Mouse (Mus musculus) intestine, embryonic 14.5 days (tissue): ENCODE measurements around the gene Polr1a. TPM values are rescaled to one million over a fixed set of nuclear protein-coding genes. Genes with fewer than 3 reads are reported as not detected.

Experiments
- ATAC-seq: fragments of 200-750 bp; cut with Nextera tagmentation; replicated peaks from 2 replicates; pipeline ENCODE4 v1.8.0; 2017; ENCODE audit warnings: low read depth, moderate number of reproducible peaks, moderate TSS enrichment, moderate library complexity; ENCODE audit not compliant: low FRiP score, low TSS enrichment
- DNase-seq: peaks from one replicate; pipeline ENCODE4 v3.0.0-alpha.2; 2018; ENCODE audit warnings: low spot score
- H3K27ac ChIP-seq: fragments of 300-500 bp; sonication (generic); 2 replicates; pipeline ENCODE4 v1.5.1; 2014; ENCODE audit warnings: low read depth, mild to moderate bottlenecking, control low read depth
- H3K27me3 ChIP-seq: fragments of 300-500 bp; sonication (generic); replicated peaks from 2 replicates; pipeline ENCODE4 v1.6.1; 2014; ENCODE audit warnings: low read length, control low read depth; ENCODE audit not compliant: control insufficient read depth, insufficient read depth
- H3K36me3 ChIP-seq: fragments of 300-500 bp; sonication (generic); 2 replicates; pipeline ENCODE4 v1.6.1; 2014; ENCODE audit warnings: low read length, control low read depth; ENCODE audit not compliant: control insufficient read depth, insufficient read depth
- H3K4me1 ChIP-seq: fragments of 300-500 bp; sonication (generic); replicated peaks from 2 replicates; pipeline ENCODE4 v1.6.1; 2014; ENCODE audit warnings: low read length, control low read depth, mixed read lengths; ENCODE audit not compliant: control insufficient read depth, insufficient read depth
- H3K4me2 ChIP-seq: fragments of 300-500 bp; sonication (generic); 2 replicates; pipeline ENCODE4 v1.6.1; 2014; ENCODE audit warnings: low read length
- H3K4me3 ChIP-seq: fragments of 300-500 bp; sonication (generic); 2 replicates; pipeline ENCODE4 v1.5.1; 2014; ENCODE audit warnings: low read depth, low read length, control low read depth, mixed read lengths
- H3K9ac ChIP-seq: fragments of 300-500 bp; sonication (generic); 2 replicates; pipeline ENCODE4 v1.6.1; 2014; ENCODE audit warnings: mild to moderate bottlenecking, low read length
- H3K9me3 ChIP-seq: fragments of 300-500 bp; sonication (generic); 2 replicates; pipeline ENCODE4 v1.6.1; 2016; ENCODE audit warnings: low read length, control low read depth; ENCODE audit not compliant: control insufficient read depth
- WGBS: fragments of 180-500 bp; shearing (Covaris S2); extraction: QIAGEN DNeasy Blood & Tissue Kit; methylation state at CpG from one replicate; pipeline ENCODE4 v1.1.7; 2014; 5-methylcytosine and 5-hydroxymethylcytosine counted together
- polyA plus RNA-seq: library from polyadenylated mRNA; unstranded; fragments of >200 nt; fragmentation: Nextera tagmentation; extraction: Ambion mirVana; gene quantifications from 2 replicates; pipeline ENCODE4 v1.2.1, GENCODE M21; 2014

Gene Polr1a
- polyA plus RNA-seq: 32.9 and 35.2 TPM in 2 replicates

DNA sequence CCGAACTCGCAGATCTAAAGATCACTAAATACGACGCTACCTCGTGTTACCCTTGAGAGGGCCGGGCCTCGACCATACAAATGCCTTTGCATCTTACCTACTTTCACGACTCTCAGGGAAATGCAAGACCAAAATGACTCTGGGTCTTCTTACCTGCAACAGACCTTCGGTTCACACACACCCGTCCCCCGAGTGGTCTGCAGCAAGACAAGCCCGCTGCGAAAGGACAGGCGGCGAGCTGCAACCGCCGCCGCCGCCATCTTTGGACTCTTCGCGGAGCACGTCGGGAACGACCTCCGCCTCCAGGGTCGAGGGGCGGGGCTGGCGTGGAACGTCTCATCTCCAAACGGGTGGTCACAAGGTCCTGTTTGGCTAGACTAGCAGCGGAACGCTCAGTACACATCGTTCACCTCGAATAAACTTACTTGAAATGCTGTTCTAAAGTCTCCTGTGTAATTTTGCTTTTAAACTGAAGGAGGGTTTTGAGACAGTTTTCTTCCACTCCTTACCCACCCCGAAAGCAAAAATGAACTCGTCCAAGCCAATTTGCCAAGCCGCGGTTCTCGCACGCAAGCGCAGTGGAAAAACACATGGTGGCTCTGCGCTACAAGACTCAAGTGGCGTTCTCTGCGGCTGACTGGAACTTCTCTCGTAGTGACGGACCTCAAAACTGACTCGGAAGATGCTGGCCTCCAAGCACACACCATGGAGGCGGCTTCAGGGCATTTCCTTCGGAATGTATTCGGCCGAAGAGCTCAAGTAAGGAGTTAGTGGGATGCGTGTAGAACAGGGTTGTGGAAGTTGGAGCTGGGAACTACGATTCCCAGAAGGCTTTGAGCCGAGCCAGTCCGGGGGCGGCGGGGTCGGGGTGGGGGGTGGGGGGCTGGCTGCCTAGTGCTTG, at the start of gene Polr1a, which contains the start of gene Ptcd3:
TSS of gene Polr1a (plus strand) at position 573 of the 901 bp plus-strand sequence.
TSS of gene Ptcd3 (minus strand) at position 270 of the 901 bp plus-strand sequence.
- H3K27me3 ChIP-seq: no peaks in the 10 kb centered on the region
- DNase-seq (peak; percentile 97), ATAC-seq (peak; percentile 93)
- H3K4me1 ChIP-seq: no peaks in the 10 kb centered on the region; the same call in 1 of the 2 replicates
- H3K4me2 ChIP-seq: peak within 1 kb of the TSS; percentile 90
- H3K9ac ChIP-seq: peak within 1 kb of the TSS; percentile 69
- H3K4me3 ChIP-seq: peak within 1 kb of the TSS; percentile 77
- no peaks in the 10 kb centered on the region for H3K9me3 ChIP-seq
- WGBS: under 1% methylated on average over 58 of the region's 58 CpGs
- peaks cover 38% of the 10 kb centered on the region for H3K36me3 ChIP-seq
- H3K27ac ChIP-seq: peak within 1 kb of the TSS; percentile 81

DNA sequence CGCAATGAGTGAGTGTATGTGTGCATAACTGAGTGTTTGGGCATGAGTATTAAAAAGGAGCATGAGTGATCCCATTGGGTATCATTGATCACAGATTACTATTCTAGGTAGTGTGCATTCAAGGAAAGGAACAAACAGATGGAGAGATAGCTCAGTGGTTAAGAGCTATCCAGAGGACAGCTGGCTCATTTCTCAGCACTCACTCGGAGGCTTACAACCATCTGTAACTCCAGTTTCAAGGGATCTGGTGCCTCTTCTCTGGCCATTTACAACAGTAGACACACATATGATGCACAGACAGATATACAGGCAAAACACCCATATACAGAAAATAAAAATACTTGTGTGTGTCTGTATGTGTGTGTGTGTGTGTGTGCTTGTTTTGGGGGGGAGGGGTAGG, 41.1 kb upstream of the Polr1a start:
- Histone ChIP-seq H3K9me3 (no peaks in the 10 kb centered on the region; the same call in 1 of the 2 replicates), H3K36me3 (peaks cover 85% of the 10 kb centered on the region), H3K4me2 (no peak overlapping the region), H3K27me3 (no peaks in the 10 kb centered on the region), H3K9ac (no peak overlapping the region), H3K27ac (no peak overlapping the region), H3K4me1 (no peaks in the 10 kb centered on the region), H3K4me3 (no peak overlapping the region)
- ATAC-seq (no peak), DNase-seq (no peak)
- 85% methylated on average over 2 of the region's 2 CpGs for WGBS

DNA sequence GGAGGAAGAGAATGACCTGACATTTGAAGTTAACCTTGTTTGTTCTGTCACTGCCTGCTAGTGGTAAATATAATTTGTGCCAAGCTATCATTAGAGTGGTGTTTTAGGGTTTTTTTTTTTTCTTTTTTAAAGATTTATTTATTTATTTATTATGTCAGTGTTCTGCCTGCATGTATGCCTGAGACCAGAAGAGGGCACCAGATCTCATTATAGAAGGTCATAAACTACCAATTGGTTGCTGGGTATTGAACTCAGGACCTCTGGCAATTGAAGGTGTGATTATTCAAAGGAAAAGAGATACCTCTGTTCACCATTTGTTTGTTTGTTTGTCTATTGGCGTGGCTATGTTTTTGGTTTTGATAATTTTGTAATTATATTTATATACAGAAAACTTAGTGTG, 40.0 kb upstream of the Polr1a start:
- no peaks in the 10 kb centered on the region; the same call in 1 of the 2 replicates for H3K9me3 ChIP-seq
- H3K27me3 ChIP-seq: no peaks in the 10 kb centered on the region
- no peak for DNase-seq
- H3K4me1 ChIP-seq: no peaks in the 10 kb centered on the region
- no peak overlapping the region for H3K4me2 ChIP-seq
- peaks cover 85% of the 10 kb centered on the region for H3K36me3 ChIP-seq
- no peak for ATAC-seq
- WGBS: 88% methylated on average over 1 of the region's 1 CpGs
- no peak overlapping the region for H3K4me3 ChIP-seq
- H3K9ac ChIP-seq: no peak overlapping the region
- no peak overlapping the region for H3K27ac ChIP-seq

DNA sequence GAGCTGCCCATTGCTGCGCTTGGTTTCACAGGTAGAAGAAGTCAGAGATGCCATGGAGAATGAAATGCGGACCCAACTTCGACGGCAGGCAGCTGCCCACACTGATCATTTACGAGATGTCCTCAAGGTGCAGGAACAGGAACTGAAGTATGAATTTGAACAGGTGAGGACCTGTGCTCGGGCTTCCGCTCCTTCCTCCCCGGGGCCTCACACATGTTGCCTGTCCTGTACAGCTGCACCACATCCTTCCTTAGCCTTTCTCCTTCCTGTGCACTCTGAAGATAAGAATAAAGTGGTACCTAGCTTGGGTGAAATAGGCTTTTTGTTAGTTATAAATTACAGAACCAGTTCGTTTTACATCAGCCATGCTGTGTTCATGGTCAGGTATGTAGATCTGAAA, 37.5 kb upstream of the Polr1a start:
- Histone ChIP-seq H3K4me2 (no peak overlapping the region), H3K4me3 (no peak overlapping the region), H3K27ac (no peak overlapping the region), H3K9me3 (no peaks in the 10 kb centered on the region), H3K27me3 (no peaks in the 10 kb centered on the region), H3K36me3 (peaks cover 88% of the 10 kb centered on the region), H3K9ac (no peak overlapping the region), H3K4me1 (no peaks in the 10 kb centered on the region)
- ATAC-seq (no peak), DNase-seq (no peak)
- WGBS: 96% methylated on average over 9 of the region's 9 CpGs

DNA sequence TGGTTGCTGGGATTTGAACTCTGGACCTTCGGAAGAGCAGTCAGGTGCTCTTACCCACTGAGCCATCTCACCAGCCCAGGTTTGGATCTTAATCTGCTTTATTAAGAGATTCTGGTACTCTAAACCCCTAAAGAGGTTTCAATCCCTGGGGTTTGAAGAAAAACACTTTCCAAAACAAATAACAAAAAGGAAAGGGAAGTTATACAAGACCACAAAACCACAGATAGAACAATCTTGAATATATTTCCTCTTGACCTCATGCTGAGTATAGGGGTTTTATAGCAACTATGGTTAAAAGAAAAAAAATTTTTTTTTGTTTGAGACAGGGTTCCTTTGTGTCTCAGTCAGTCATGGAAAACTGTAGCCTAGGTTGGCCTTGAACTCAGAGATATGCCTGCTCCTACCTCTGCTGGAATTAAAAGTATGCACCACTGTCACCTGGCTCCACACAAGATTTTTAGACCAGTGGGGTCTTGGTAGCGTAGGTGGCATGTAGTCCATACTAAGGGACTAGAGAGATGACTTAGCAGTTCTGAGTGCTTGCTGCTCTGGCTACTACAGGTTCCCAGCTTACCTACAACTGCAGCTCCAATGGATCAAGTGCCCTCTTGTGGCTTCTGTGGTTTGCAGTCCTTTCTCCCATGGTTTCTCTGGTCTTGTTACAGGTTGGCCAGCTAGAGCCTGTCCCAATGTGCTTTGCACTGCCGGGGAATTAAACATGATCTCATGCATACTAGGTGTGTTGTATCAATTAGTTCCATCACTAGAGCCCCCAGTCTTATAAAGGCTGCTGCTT, 30.7 kb upstream of the Polr1a start:
- H3K9ac ChIP-seq: no peak overlapping the region
- no peak overlapping the region for H3K4me2 ChIP-seq
- H3K36me3 ChIP-seq: peaks cover 85% of the 10 kb centered on the region
- H3K4me1 ChIP-seq: no peaks in the 10 kb centered on the region
- ATAC-seq: no peak
- WGBS: 97% methylated on average over 3 of the region's 3 CpGs
- no peaks in the 10 kb centered on the region for H3K27me3 ChIP-seq
- H3K4me3 ChIP-seq: no peak overlapping the region
- H3K27ac ChIP-seq: no peak overlapping the region
- no peak for DNase-seq
- no peaks in the 10 kb centered on the region for H3K9me3 ChIP-seq

DNA sequence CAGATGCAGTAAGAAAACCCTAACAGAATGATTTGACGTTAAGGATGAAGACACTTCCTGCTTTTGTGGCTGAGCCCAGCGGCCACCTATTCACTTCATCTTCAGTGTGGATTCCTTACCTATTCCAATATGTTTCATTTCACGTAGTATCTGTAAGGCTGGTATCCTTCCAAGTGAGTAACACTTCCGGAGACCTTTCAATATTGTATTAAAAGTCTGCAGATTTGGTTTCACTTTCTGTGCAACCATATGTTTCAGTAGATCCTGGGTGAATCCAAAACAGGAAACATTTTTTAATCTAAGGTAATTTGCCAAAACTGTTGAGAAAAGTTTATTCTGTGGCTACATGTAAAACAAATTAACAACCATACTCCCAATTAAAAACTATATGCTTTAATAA, 15.6 kb upstream of the Polr1a start:
- no peaks in the 10 kb centered on the region for H3K27me3 ChIP-seq
- 92% methylated on average over 4 of the region's 4 CpGs for WGBS
- no peaks in the 10 kb centered on the region for H3K4me1 ChIP-seq
- H3K9me3 ChIP-seq: no peaks in the 10 kb centered on the region
- no peak overlapping the region for H3K4me2 ChIP-seq
- H3K9ac ChIP-seq: no peak overlapping the region
- H3K4me3 ChIP-seq: no peak overlapping the region
- no peak for ATAC-seq
- H3K27ac ChIP-seq: no peak overlapping the region
- peaks cover 94% of the 10 kb centered on the region for H3K36me3 ChIP-seq
- DNase-seq: no peak

DNA sequence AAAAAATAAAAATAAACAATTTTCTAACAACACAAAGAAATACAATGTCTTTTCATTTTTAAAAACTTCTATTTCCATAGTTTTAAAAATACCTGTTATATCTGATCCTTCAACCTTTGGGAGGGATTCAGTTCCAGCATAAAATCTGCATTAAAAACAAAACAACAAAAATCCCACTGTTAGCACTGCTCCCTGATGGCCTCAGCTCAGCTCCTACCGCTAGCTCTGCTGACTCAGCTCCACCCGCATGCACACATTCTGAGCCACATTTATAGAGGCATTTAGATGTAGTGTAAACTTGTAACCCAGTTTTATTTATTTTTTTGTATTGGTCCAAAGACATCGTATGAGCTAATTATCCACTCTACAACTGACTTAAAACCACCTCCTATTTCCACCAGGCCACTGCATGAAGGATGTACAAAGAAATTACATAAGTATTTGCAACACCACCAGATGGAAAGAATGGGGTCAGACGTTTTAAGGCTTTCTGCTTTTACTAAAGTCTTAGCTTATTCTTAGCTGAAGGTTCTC, 1.1 kb upstream of the Polr1a start:
- 8% methylated on average over 4 of the region's 4 CpGs for WGBS
- Histone ChIP-seq H3K9ac (peak overlapping the region; percentile 69), H3K4me1 (no peaks in the 10 kb centered on the region; the same call in 1 of the 2 replicates), H3K4me3 (peak overlapping the region; percentile 77), H3K27me3 (no peaks in the 10 kb centered on the region), H3K4me2 (peak overlapping the region; percentile 90), H3K36me3 (peaks cover 42% of the 10 kb centered on the region), H3K9me3 (no peaks in the 10 kb centered on the region), H3K27ac (no peak overlapping the region)
- no peak for ATAC-seq
- no peak for DNase-seq

DNA sequence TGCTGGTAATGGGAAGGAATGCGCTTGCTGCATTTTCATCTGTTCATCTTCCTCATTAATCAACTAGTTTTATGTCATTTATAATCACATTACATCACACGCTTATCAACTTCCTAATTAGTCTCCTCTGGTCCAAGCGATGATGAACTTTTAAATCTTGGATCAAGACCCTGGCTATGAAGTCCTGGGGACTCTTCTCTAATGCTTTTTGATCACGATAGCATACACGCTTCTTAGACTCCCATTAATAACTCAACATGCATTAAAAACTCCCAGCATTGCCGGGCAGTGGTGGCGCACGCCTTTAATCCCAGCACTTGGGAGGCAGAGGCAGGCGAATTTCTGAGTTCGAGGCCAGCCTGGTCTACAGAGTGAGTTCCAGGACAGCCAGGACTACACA, 531 bp downstream of the Polr1a start:
- ATAC-seq: peak; percentile 28; the same call in 1 of the 2 replicates
- no peak for DNase-seq
- Histone ChIP-seq H3K9ac (peak overlapping the region; percentile 69), H3K27ac (peak overlapping the region; percentile 81; the same call in 1 of the 2 replicates), H3K36me3 (peaks cover 38% of the 10 kb centered on the region), H3K4me1 (no peaks in the 10 kb centered on the region; the same call in 1 of the 2 replicates), H3K27me3 (no peaks in the 10 kb centered on the region), H3K4me2 (peak overlapping the region; percentile 90), H3K9me3 (no peaks in the 10 kb centered on the region), H3K4me3 (peak overlapping the region; percentile 77)
- WGBS: 28% methylated on average over 10 of the region's 10 CpGs
